Mouse (Mus musculus): ENCODE measurements at regions not wholly inside any gene's neighbourhood (a gene's known extent, or its start where the extent isn't known, plus 50 kb on each side); places are given as distances from the start of the nearest gene placed in this dataset.

DNA sequence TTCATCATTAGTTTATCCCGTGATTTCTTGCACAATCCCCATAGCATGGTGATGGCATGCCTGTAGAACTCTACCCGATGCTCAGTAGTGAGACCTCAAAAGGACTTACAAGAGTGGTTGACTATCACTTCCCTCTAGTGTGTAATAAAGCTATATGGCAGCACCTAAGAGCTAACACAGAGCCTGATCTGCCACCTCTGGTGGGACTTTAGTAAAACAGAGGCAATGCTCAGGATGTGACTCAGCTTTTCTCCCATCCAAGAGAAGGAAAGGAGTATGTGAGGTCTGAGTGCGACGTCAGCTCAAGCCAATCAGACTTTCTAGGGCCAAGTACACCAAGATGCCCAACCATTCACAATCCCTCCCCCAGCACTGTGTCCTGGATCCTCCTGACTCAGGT, 361.5 kb upstream of the Spred2 start:
- TF ChIP-seq EP300 (IDR thresholded peaks at IDR 0.05): no peak
- TF ChIP-seq CTCF (IDR thresholded peaks at IDR 0.05): no peak
